Mouse (Mus musculus): ENCODE measurements at regions not wholly inside any gene's neighbourhood (a gene's known extent, or its start where the extent isn't known, plus 50 kb on each side); places are given as distances from the start of the nearest gene placed in this dataset.

GRCm38 (mm10) chr14:31973702-31974101 is 55.1 kb upstream of the Galnt15 start:
- TF ChIP-seq CTCF (IDR thresholded peaks at IDR 0.05; ENCODE audit: control insufficient read depth, insufficient read depth, insufficient read length) = no peak
- no peak for TF ChIP-seq MYOG (IDR thresholded peaks at IDR 0.05; ENCODE audit: control insufficient read depth, extremely low read depth, insufficient read length)
- TF ChIP-seq CEBPB (IDR thresholded peaks at IDR 0.05; ENCODE audit: low read depth) = no peak
- TF ChIP-seq MYOD1 (IDR thresholded peaks at IDR 0.05; ENCODE audit: control insufficient read depth, insufficient read length, low read depth) = no peak
- TF ChIP-seq USF1 (IDR thresholded peaks at IDR 0.05; ENCODE audit: low read depth) = no peak

Data from C2C12 (cell line).